Mouse (Mus musculus) B cell, adult 62 days (primary cell): Measurements from ENCODE around the gene Speer4c. TPM values are rescaled to one million over a fixed set of nuclear protein-coding genes. Genes with fewer than 3 reads are reported as not detected.

Experiments used
- total RNA-seq: library from RNA; stranded (reverse); gene quantifications from 4 replicates; pipeline ENCODE4 v1.2.4, GENCODE M21; 2023

Speer4c gene
- total RNA-seq: not detected in 4 replicates

GRCm38 (mm10) chr5:15714171-15714570 lies at the start of gene Speer4c:
Speer4c (minus strand) TSS chr5:15714271.

Other genes starting within 250 kb of the Speer4c start
- not detected in 4 replicates for gene Gm21149, start 237.7 kb downstream of the Speer4c start, total RNA-seq
- gene Gm21190, start 185.0 kb downstream of the Speer4c start, total RNA-seq: not detected in 4 replicates
- not detected in 4 replicates for gene Gm21083, start 136.9 kb downstream of the Speer4c start, total RNA-seq
- gene Speer4d, start 95.2 kb downstream of the Speer4c start, total RNA-seq: not detected in 4 replicates
- not detected in 4 replicates for gene 4930572O03Rik, start 57.2 kb downstream of the Speer4c start, total RNA-seq
- not detected in 4 replicates for gene Cacna2d1, start 220.4 kb upstream of the Speer4c start, total RNA-seq